Mouse (Mus musculus): ENCODE data around the gene Oser1. TPM values are rescaled to one million over a fixed set of nuclear protein-coding genes. Genes with fewer than 3 reads are reported as not detected.

Gene Oser1
- polyA plus RNA-seq, 1 experiment from 2014 or later, result 87.3 TPM

Other genes starting within 250 kb of the Oser1 start
- 5.2 and 6.1 TPM in 2 replicates for gene Tox2, start 221.6 kb downstream of the Oser1 start, polyA plus RNA-seq (2016; fragmentation: Nextera tagmentation; extraction: Ambion mirVana)
- 1.5 TPM in 2 replicates for gene Jph2, start 26.7 kb downstream of the Oser1 start, polyA plus RNA-seq (2016; fragmentation: Nextera tagmentation; extraction: Ambion mirVana)
- gene Gdap1l1, start 13.8 kb upstream of the Oser1 start, polyA plus RNA-seq (2016; fragmentation: Nextera tagmentation; extraction: Ambion mirVana), result 7.5 and 10.4 TPM in 2 replicates
- gene Fitm2, start 47.9 kb upstream of the Oser1 start, polyA plus RNA-seq (2016; fragmentation: Nextera tagmentation; extraction: Ambion mirVana), result 10.7 and 11.0 TPM in 2 replicates
- not detected in 2 replicates for gene R3hdml, start 67.6 kb upstream of the Oser1 start, polyA plus RNA-seq (2016; fragmentation: Nextera tagmentation; extraction: Ambion mirVana)
- gene Hnf4a, start 82.1 kb upstream of the Oser1 start, polyA plus RNA-seq (2016; fragmentation: Nextera tagmentation; extraction: Ambion mirVana), result not detected in 2 replicates
- gene Ttpal, start 177.6 kb upstream of the Oser1 start, polyA plus RNA-seq (2016; fragmentation: Nextera tagmentation; extraction: Ambion mirVana), result 45.1 and 47.6 TPM in 2 replicates
- 26.1 and 27.0 TPM in 2 replicates for gene Serinc3, start 220.4 kb upstream of the Oser1 start, polyA plus RNA-seq (2016; fragmentation: Nextera tagmentation; extraction: Ambion mirVana)
- 119 and 128 TPM in 2 replicates for gene Pkig, start 233.7 kb upstream of the Oser1 start, polyA plus RNA-seq (2016; fragmentation: Nextera tagmentation; extraction: Ambion mirVana)

Measured in embryonic facial prominence, embryonic 12.5 days (tissue).